ENCODE assay signal across 28 mouse cellular contexts in genomic region chr11:15715987-15716386, GRCm38 (mm10).
"Had no signal": no experiment of that assay in that cellular context is flagged by ENCODE, and none has a peak within 500 bp of the region (broad histone marks: within the 10 kb centered on the region; RNA-seq: fewer than 3 reads in every experiment).

No protein-coding gene starts in this region.

- H3K27me3 ChIP-seq: embryonic facial prominence, embryonic 12.5 days; embryonic facial prominence, embryonic 13.5 days; embryonic facial prominence, embryonic 15.5 days; forebrain, embryonic 12.5 days; forebrain, embryonic 13.5 days; forebrain, embryonic 15.5 days had no signal

- H3K9me3 ChIP-seq: embryonic facial prominence, embryonic 10.5 days; embryonic facial prominence, embryonic 12.5 days; embryonic facial prominence, embryonic 13.5 days; embryonic facial prominence, embryonic 15.5 days; forebrain, embryonic 10.5 days; forebrain, embryonic 12.5 days; forebrain, embryonic 13.5 days; forebrain, embryonic 15.5 days had no signal

- H3K27ac ChIP-seq: embryonic facial prominence, embryonic 10.5 days; embryonic facial prominence, embryonic 12.5 days; embryonic facial prominence, embryonic 13.5 days; embryonic facial prominence, embryonic 15.5 days; forebrain, embryonic 10.5 days; forebrain, embryonic 12.5 days; forebrain, embryonic 13.5 days; forebrain, embryonic 15.5 days; gastrocnemius, adult 2 months; heart, adult 2 months had no signal

- H3K4me1 ChIP-seq: embryonic facial prominence, embryonic 10.5 days; embryonic facial prominence, embryonic 12.5 days; embryonic facial prominence, embryonic 13.5 days; embryonic facial prominence, embryonic 15.5 days; forebrain, embryonic 10.5 days; forebrain, embryonic 12.5 days; forebrain, embryonic 13.5 days; forebrain, embryonic 15.5 days had no signal

- ATAC-seq: forebrain, embryonic 13.5 days; forebrain, embryonic 14.5 days; forebrain, embryonic 15.5 days; forebrain, embryonic 16.5 days; forebrain, postnatal 0 days had no signal

- H3K36me3 ChIP-seq: embryonic facial prominence, embryonic 10.5 days; embryonic facial prominence, embryonic 12.5 days; embryonic facial prominence, embryonic 13.5 days; embryonic facial prominence, embryonic 15.5 days; forebrain, embryonic 10.5 days; forebrain, embryonic 12.5 days; forebrain, embryonic 15.5 days had no signal

- H3K4me3 ChIP-seq: embryonic facial prominence, embryonic 10.5 days; embryonic facial prominence, embryonic 12.5 days; embryonic facial prominence, embryonic 13.5 days; embryonic facial prominence, embryonic 15.5 days; erythroblast, embryonic 14.5 days; forebrain, embryonic 10.5 days; forebrain, embryonic 12.5 days; forebrain, embryonic 13.5 days; forebrain, embryonic 15.5 days; gastrocnemius, adult 2 months; heart, adult 2 months had no signal

- H3K4me2 ChIP-seq: embryonic facial prominence, embryonic 12.5 days; embryonic facial prominence, embryonic 13.5 days; embryonic facial prominence, embryonic 15.5 days; forebrain, embryonic 12.5 days; forebrain, embryonic 13.5 days; forebrain, embryonic 15.5 days had no signal

- DNase-seq: cerebellum, adult 8-10 months; cerebellum, adult 9-10 months; cerebellum, adult 9-11 months; cerebellum, postnatal 10 days; cerebellum, postnatal 14 days; cerebellum, postnatal 25 days; cerebellum, postnatal 36 days; embryo, embryonic 11 days; forebrain, postnatal 0 days; gastrocnemius, adult 2 months; gastrocnemius, postnatal 10 days; gastrocnemius, postnatal 14 days; gastrocnemius, postnatal 25 days; gastrocnemius, postnatal 36 days; heart, adult 11 months; heart, adult 18-20 months; heart, adult 2 months had no signal

- H3K9ac ChIP-seq: embryonic facial prominence, embryonic 12.5 days; embryonic facial prominence, embryonic 13.5 days; embryonic facial prominence, embryonic 15.5 days; forebrain, embryonic 12.5 days; forebrain, embryonic 13.5 days; forebrain, embryonic 15.5 days; forebrain, postnatal 0 days had no signal
